Mouse (Mus musculus): ENCODE results near the gene Pptc7.

DNA sequence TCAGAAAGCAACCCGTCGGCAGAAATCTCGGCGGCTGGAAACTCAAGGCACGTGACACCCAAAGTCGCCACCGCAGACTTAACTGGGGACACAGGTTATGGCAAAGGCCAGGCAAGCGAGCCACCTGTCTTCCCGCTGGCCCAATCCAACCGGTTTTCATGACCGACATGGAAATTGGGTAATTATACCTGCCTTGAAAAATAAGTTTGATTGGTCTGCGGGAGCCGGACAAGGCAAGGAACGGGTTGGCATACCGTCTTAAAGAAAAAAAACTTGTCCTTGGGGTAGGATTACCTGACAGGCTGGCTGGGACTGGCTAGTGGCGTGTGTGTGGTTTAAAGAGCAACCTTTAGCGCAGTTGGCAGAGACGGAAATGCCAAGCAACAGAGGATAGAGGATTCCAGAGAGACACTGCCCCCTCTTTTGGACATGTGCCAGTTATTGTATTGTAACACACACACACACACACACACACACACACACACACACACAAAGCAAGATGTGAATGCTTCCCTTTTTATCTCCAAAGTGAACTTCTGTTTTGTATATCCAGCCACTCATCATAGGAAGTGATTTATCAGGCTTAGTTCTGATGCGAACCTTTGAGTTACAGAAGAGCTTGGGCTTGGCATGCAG lies 3.2 kb upstream of the Pptc7 start:
- no peak for TF ChIP-seq POLR2A (IDR thresholded peaks at IDR 0.05; ENCODE audit: borderline replicate concordance, control insufficient read depth, low read depth, low read length)
- TF ChIP-seq CTCF (IDR thresholded peaks at IDR 0.05; ENCODE audit: control insufficient read depth, insufficient read depth, low read length) = no peak
